Mouse (Mus musculus): ENCODE measurements at regions not wholly inside any gene's neighbourhood (a gene's known extent, or its start where the extent isn't known, plus 50 kb on each side); places are given as distances from the start of the nearest gene placed in this dataset.

DNA sequence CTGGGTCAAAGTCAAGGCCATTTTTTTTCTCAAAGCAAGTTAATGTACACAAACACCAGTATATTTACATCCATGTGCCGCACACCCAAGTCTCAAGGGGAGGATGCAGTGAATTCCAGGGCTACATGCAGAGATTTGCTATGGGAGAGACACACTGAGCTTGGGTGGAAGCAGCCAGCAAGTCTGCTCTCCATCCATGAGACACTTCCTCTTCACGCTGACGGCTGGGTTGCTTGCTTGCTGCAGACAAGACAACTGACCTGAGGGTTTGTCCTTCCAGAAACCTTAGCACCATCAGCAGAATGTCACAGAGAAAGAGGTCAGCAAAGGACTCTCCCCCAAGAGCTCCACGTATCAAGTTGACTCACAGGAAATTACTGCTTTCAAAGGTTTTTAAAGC, 169.3 kb upstream of the 4933402D24Rik start:
- no peak overlapping the region for H3K4me3 ChIP-seq (ENCODE audit: extremely low read depth, insufficient read depth, insufficient read length)
- 65% methylated on average over 4 of the region's 4 CpGs for WGBS
- H3K27me3 ChIP-seq (ENCODE audit: control insufficient read depth, insufficient read depth, low read length), result no peaks in the 10 kb centered on the region
- no peaks in the 10 kb centered on the region for H3K4me1 ChIP-seq (ENCODE audit: control insufficient read depth, insufficient read depth, insufficient read length)
- no peak for DNase-seq (ENCODE audit: low read depth in 1 of 2, low spot score in 2 of 2)
- H3K36me3 ChIP-seq (ENCODE audit: control insufficient read depth, insufficient read depth, low read length), result no peaks in the 10 kb centered on the region
- no peak overlapping the region for H3K27ac ChIP-seq (ENCODE audit: insufficient read depth, low read length)
- TF ChIP-seq CTCF (IDR thresholded peaks at IDR 0.05; ENCODE audit: extremely low read depth, insufficient read depth, insufficient read length, insufficient replicate concordance) (no peak), POLR2A (IDR thresholded peaks at IDR 0.05; ENCODE audit: low read depth, low read length) (no peak)

GRCm38 (mm10) chr1:63937480-63937879, 168.4 kb upstream of the 4933402D24Rik start:
- H3K27me3 ChIP-seq (ENCODE audit: control insufficient read depth, insufficient read depth, low read length), result no peaks in the 10 kb centered on the region
- no peaks in the 10 kb centered on the region for H3K4me1 ChIP-seq (ENCODE audit: control insufficient read depth, insufficient read depth, insufficient read length)
- DNase-seq (ENCODE audit: low read depth in 1 of 2, low spot score in 2 of 2), result no peak
- TF ChIP-seq CTCF (IDR thresholded peaks at IDR 0.05; ENCODE audit: extremely low read depth, insufficient read depth, insufficient read length, insufficient replicate concordance) (no peak), POLR2A (IDR thresholded peaks at IDR 0.05; ENCODE audit: low read depth, low read length) (no peak)
- H3K4me3 ChIP-seq (ENCODE audit: extremely low read depth, insufficient read depth, insufficient read length), result no peak overlapping the region
- H3K36me3 ChIP-seq (ENCODE audit: control insufficient read depth, insufficient read depth, low read length), result no peaks in the 10 kb centered on the region
- no peak overlapping the region for H3K27ac ChIP-seq (ENCODE audit: insufficient read depth, low read length)
- 87% methylated on average over 3 of the region's 3 CpGs for WGBS

GRCm38 (mm10) chr1:63934570-63935280, 165.7 kb upstream of the 4933402D24Rik start:
- WGBS, result 89% methylated on average over 8 of the region's 8 CpGs
- TF ChIP-seq CTCF (IDR thresholded peaks at IDR 0.05; ENCODE audit: extremely low read depth, insufficient read depth, insufficient read length, insufficient replicate concordance), result no peak
- TF ChIP-seq POLR2A (IDR thresholded peaks at IDR 0.05; ENCODE audit: low read depth, low read length), result no peak

DNA sequence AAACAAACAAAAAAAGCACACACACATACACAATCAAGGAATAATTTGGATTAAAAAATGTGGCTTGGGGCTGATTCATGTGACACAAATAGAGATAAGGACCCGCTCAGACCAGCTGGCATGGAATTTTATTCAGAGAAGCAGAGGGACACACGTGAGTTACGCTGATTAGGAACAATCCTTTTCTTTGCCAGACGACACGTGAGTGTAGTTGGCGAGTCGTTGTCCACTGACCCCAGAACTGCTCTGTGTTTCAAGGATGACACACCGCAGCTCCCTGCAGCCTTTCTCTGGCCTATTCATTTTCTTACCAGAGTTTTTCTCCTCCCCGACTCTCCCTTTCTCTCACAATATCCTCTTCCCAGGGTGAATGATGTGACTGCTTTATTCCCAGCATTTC, 163.4 kb upstream of the 4933402D24Rik start:
- H3K27ac ChIP-seq (ENCODE audit: insufficient read depth, low read length), result no peak overlapping the region
- no peaks in the 10 kb centered on the region for H3K4me1 ChIP-seq (ENCODE audit: control insufficient read depth, insufficient read depth, insufficient read length)
- no peak for TF ChIP-seq POLR2A (IDR thresholded peaks at IDR 0.05; ENCODE audit: low read depth, low read length)
- TF ChIP-seq CTCF (IDR thresholded peaks at IDR 0.05; ENCODE audit: extremely low read depth, insufficient read depth, insufficient read length, insufficient replicate concordance), result no peak
- no peak overlapping the region for H3K4me3 ChIP-seq (ENCODE audit: extremely low read depth, insufficient read depth, insufficient read length)
- no peaks in the 10 kb centered on the region for H3K27me3 ChIP-seq (ENCODE audit: control insufficient read depth, insufficient read depth, low read length)
- 83% methylated on average over 9 of the region's 9 CpGs for WGBS
- no peaks in the 10 kb centered on the region for H3K36me3 ChIP-seq (ENCODE audit: control insufficient read depth, insufficient read depth, low read length)
- DNase-seq (ENCODE audit: low read depth in 1 of 2, low spot score in 2 of 2), result no peak

More at GRCm38 (mm10) chr1:63934570-63935280, 165.7 kb upstream of the 4933402D24Rik start:
- Histone ChIP-seq H3K36me3 (ENCODE audit: control insufficient read depth, insufficient read depth, low read length) (no peaks in the 10 kb centered on the region), H3K4me3 (ENCODE audit: extremely low read depth, insufficient read depth, insufficient read length) (no peak overlapping the region), H3K27me3 (ENCODE audit: control insufficient read depth, insufficient read depth, low read length) (no peaks in the 10 kb centered on the region), H3K4me1 (ENCODE audit: control insufficient read depth, insufficient read depth, insufficient read length) (no peaks in the 10 kb centered on the region), H3K27ac (ENCODE audit: insufficient read depth, low read length) (no peak overlapping the region)
- DNase-seq (ENCODE audit: low read depth in 1 of 2, low spot score in 2 of 2), result no peak

- no peak overlapping the region for H3K27ac ChIP-seq (ENCODE audit: insufficient read depth, low read length)
- no peak overlapping the region for H3K4me3 ChIP-seq (ENCODE audit: extremely low read depth, insufficient read depth, insufficient read length)
- no peaks in the 10 kb centered on the region for H3K36me3 ChIP-seq (ENCODE audit: control insufficient read depth, insufficient read depth, low read length)
- TF ChIP-seq POLR2A (IDR thresholded peaks at IDR 0.05; ENCODE audit: low read depth, low read length) (no peak), CTCF (IDR thresholded peaks at IDR 0.05; ENCODE audit: extremely low read depth, insufficient read depth, insufficient read length, insufficient replicate concordance) (no peak)
- H3K27me3 ChIP-seq (ENCODE audit: control insufficient read depth, insufficient read depth, low read length), result no peaks in the 10 kb centered on the region
- WGBS, result 87% methylated on average over 4 of the region's 4 CpGs
- DNase-seq (ENCODE audit: low read depth in 1 of 2, low spot score in 2 of 2), result no peak
- H3K4me1 ChIP-seq (ENCODE audit: control insufficient read depth, insufficient read depth, insufficient read length), result no peaks in the 10 kb centered on the region
These were observed 160.5 kb upstream of the 4933402D24Rik start for GRCm38 (mm10) chr1:63929362-63930125.

GRCm38 (mm10) chr1:63928850-63929249, 159.8 kb upstream of the 4933402D24Rik start:
- Histone ChIP-seq H3K4me3 (ENCODE audit: extremely low read depth, insufficient read depth, insufficient read length) (no peak overlapping the region), H3K36me3 (ENCODE audit: control insufficient read depth, insufficient read depth, low read length) (no peaks in the 10 kb centered on the region), H3K27ac (ENCODE audit: insufficient read depth, low read length) (no peak overlapping the region), H3K4me1 (ENCODE audit: control insufficient read depth, insufficient read depth, insufficient read length) (no peaks in the 10 kb centered on the region), H3K27me3 (ENCODE audit: control insufficient read depth, insufficient read depth, low read length) (no peaks in the 10 kb centered on the region)
- DNase-seq (ENCODE audit: low read depth in 1 of 2, low spot score in 2 of 2), result no peak
- TF ChIP-seq POLR2A (IDR thresholded peaks at IDR 0.05; ENCODE audit: low read depth, low read length) (no peak), CTCF (IDR thresholded peaks at IDR 0.05; ENCODE audit: extremely low read depth, insufficient read depth, insufficient read length, insufficient replicate concordance) (no peak)
- WGBS, result 89% methylated on average over 5 of the region's 5 CpGs

- WGBS, result 80% methylated on average over 3 of the region's 3 CpGs
- Histone ChIP-seq H3K4me3 (ENCODE audit: extremely low read depth, insufficient read depth, insufficient read length) (no peak overlapping the region), H3K36me3 (ENCODE audit: control insufficient read depth, insufficient read depth, low read length) (no peaks in the 10 kb centered on the region), H3K4me1 (ENCODE audit: control insufficient read depth, insufficient read depth, insufficient read length) (no peaks in the 10 kb centered on the region), H3K27me3 (ENCODE audit: control insufficient read depth, insufficient read depth, low read length) (no peaks in the 10 kb centered on the region), H3K27ac (ENCODE audit: insufficient read depth, low read length) (no peak overlapping the region)
- no peak for TF ChIP-seq POLR2A (IDR thresholded peaks at IDR 0.05; ENCODE audit: low read depth, low read length)
- no peak for TF ChIP-seq CTCF (IDR thresholded peaks at IDR 0.05; ENCODE audit: extremely low read depth, insufficient read depth, insufficient read length, insufficient replicate concordance)
- DNase-seq (ENCODE audit: low read depth in 1 of 2, low spot score in 2 of 2), result no peak
These were observed 159.3 kb upstream of the 4933402D24Rik start for GRCm38 (mm10) chr1:63928361-63928760.

Measured in spleen, adult 2 months (tissue).